Comparison of ENCODE assay signal across 27 mouse cellular contexts in genomic region chr11:106429689-106430088, GRCm38 (mm10). TPM values are rescaled to one million over a fixed set of nuclear protein-coding genes. Genes with fewer than 3 reads are reported as not detected.
A peak's percentile ranks its signal among the peaks of the same experiment; 100 is the strongest.
DNase-seq lines count a peak whose midpoint lies in the region; ATAC-seq and TF ChIP-seq lines count a peak whose summit lies in the region.
"Had no signal": no experiment of that assay in that cellular context is flagged by ENCODE, and none has a peak within 500 bp of the region (broad histone marks: within the 10 kb centered on the region; RNA-seq: fewer than 3 reads in every experiment).

No protein-coding gene starts in this region.

- H3K27ac ChIP-seq in liver, postnatal 0 days (ENCODE audit: low read depth): peak overlapping the region; percentile 56; the same call in 1 of the 2 replicates
- H3K27ac ChIP-seq: heart, embryonic 10.5 days; hindbrain, embryonic 12.5 days; hindbrain, postnatal 0 days; limb, embryonic 10.5 days; limb, embryonic 15.5 days; midbrain, embryonic 15.5 days; neural tube, embryonic 12.5 days had no signal

- no peak for TF ChIP-seq POLR2A in myocyte (IDR thresholded peaks at IDR 0.05; ENCODE audit: insufficient read length, low read depth)

- no peak overlapping the region for H3K4me3 ChIP-seq in liver, postnatal 0 days (ENCODE audit: low read depth, low read length)
- H3K4me3 ChIP-seq in myocyte: no peak overlapping the region
- H3K4me3 ChIP-seq: erythroblast, embryonic 14.5 days; heart, embryonic 10.5 days; hindbrain, embryonic 12.5 days; limb, embryonic 10.5 days; limb, embryonic 15.5 days; midbrain, embryonic 15.5 days; neural tube, embryonic 12.5 days had no signal

- TF ChIP-seq CTCF in liver, postnatal 0 days (IDR thresholded peaks at IDR 0.05; ENCODE audit: low read depth): no peak

- H3K9ac ChIP-seq in liver, postnatal 0 days (replicated peaks): no peak overlapping the region
- H3K9ac ChIP-seq: hindbrain, embryonic 12.5 days; limb, embryonic 15.5 days; midbrain, embryonic 15.5 days; neural tube, embryonic 12.5 days had no signal

- ATAC-seq in liver, postnatal 0 days: no peak
- ATAC-seq in granulocyte monocyte progenitor cell, adult 5-6 weeks (replicated peaks; ENCODE audit: poor library complexity, severe bottlenecking): peak; percentile 63
- ATAC-seq: forebrain, embryonic 16.5 days; hindbrain, postnatal 0 days; intestine, embryonic 16.5 days; midbrain, embryonic 15.5 days; Patski had no signal

- peaks cover 24% of the 10 kb centered on the region for H3K4me1 ChIP-seq in liver, postnatal 0 days (ENCODE audit: insufficient read depth)
- H3K4me1 ChIP-seq: hindbrain, embryonic 12.5 days; limb, embryonic 10.5 days; limb, embryonic 15.5 days; midbrain, embryonic 15.5 days; neural tube, embryonic 12.5 days had no signal

- peaks cover 24% of the 10 kb centered on the region for H3K36me3 ChIP-seq in liver, postnatal 0 days (replicated peaks; ENCODE audit: insufficient read depth, low read length)
- peaks cover 59% of the 10 kb centered on the region for H3K36me3 ChIP-seq in myocyte (ENCODE audit: control insufficient read depth, insufficient read depth)
- H3K36me3 ChIP-seq: hindbrain, embryonic 12.5 days; midbrain, embryonic 15.5 days had no signal

- no peaks in the 10 kb centered on the region for H3K27me3 ChIP-seq in liver, postnatal 0 days (ENCODE audit: insufficient read depth, low read length)
- H3K27me3 ChIP-seq in myocyte (ENCODE audit: control insufficient read depth, insufficient read depth, insufficient read length): no peaks in the 10 kb centered on the region
- H3K27me3 ChIP-seq: hindbrain, embryonic 12.5 days; limb, embryonic 15.5 days; midbrain, embryonic 15.5 days; neural tube, embryonic 12.5 days; Patski had no signal

- H3K9me3 ChIP-seq in liver, postnatal 0 days (ENCODE audit: low read length): no peaks in the 10 kb centered on the region
- H3K9me3 ChIP-seq: heart, embryonic 10.5 days; hindbrain, embryonic 12.5 days; limb, embryonic 10.5 days; limb, embryonic 15.5 days; midbrain, embryonic 15.5 days; neural tube, embryonic 12.5 days had no signal

- H3ac ChIP-seq in myocyte (ENCODE audit: control insufficient read depth, insufficient read length): no peak overlapping the region

- no peaks in the 10 kb centered on the region for H3K79me2 ChIP-seq in myocyte (ENCODE audit: control insufficient read depth, insufficient read depth)

- 48% methylated on average over 4 of the region's 4 CpGs for WGBS in liver, postnatal 0 days (ENCODE audit: insufficient replicate concordance)

- TF ChIP-seq EP300 in liver, postnatal 0 days (IDR thresholded peaks at IDR 0.05; ENCODE audit: low read depth): no peak

- no peak for DNase-seq in liver, postnatal 0 days
- no peak for DNase-seq in liver
- DNase-seq in adipocyte (ENCODE audit: low spot score): peak; percentile 62
- DNase-seq in cerebellum, adult 9-11 months: no peak
- no peak for DNase-seq in adrenal gland, postnatal 36 days
- DNase-seq: cerebellum, adult 9-10 months; gastrocnemius, postnatal 10 days; heart, postnatal 36 days; kidney, adult 9 months; kidney, postnatal 10 days; lung, adult 2 months; lung, postnatal 10 days; right cerebral cortex, adult 18-20 months; spleen, adult 18-20 months had no signal

- no peak overlapping the region for H3K4me2 ChIP-seq in liver, postnatal 0 days (ENCODE audit: low read depth, low read length)
- peak overlapping the region; percentile 25 for H3K4me2 ChIP-seq in myocyte (ENCODE audit: low read depth)
- H3K4me2 ChIP-seq: hindbrain, embryonic 12.5 days; limb, embryonic 15.5 days; midbrain, embryonic 15.5 days; neural tube, embryonic 12.5 days had no signal

TF ChIP-seq in myocyte, 11 proteins besides CTCF, POLR2A, EP300 and RAD21:
- TF ChIP-seq MAX (IDR thresholded peaks at IDR 0.05; ENCODE audit: low read depth) (no peak), CEBPB (IDR thresholded peaks at IDR 0.05; ENCODE audit: insufficient read depth, poor library complexity, severe bottlenecking) (peak; percentile 84)

RNA-seq across cellular contexts. Expression of gene Icam2, which starts 41.8 kb away (rescaled TPM):
- polyA plus RNA-seq in liver, postnatal 0 days (2015; fragmentation: Nextera tagmentation; extraction: Ambion mirVana): 11.4 and 12.6 TPM in 2 replicates
- 58.3 and 65.0 TPM in 2 replicates for total RNA-seq in granulocyte monocyte progenitor cell, adult 5-6 weeks (2014; fragmentation: Nextera tagmentation)
- 79.6 and 108 TPM in 2 replicates for total RNA-seq in granulocyte monocyte progenitor cell, adult 5-6 weeks (2017)
- not detected for polyA plus RNA-seq in myocyte (2012; fragmentation: generic; extraction: Trizol)
- total RNA-seq in adrenal gland, postnatal 36 days (2021): 10 to 100 TPM; 14.1 to 14.7 TPM
- polyA plus RNA-seq: Patski had no signal

RNA-seq across cellular contexts. Expression of gene Ern1, which starts 58.0 kb away (rescaled TPM):
- 1.9 and 2.9 TPM in 2 replicates for polyA plus RNA-seq in liver, postnatal 0 days (2015; fragmentation: Nextera tagmentation; extraction: Ambion mirVana)
- total RNA-seq in granulocyte monocyte progenitor cell, adult 5-6 weeks (2014; fragmentation: Nextera tagmentation): 81.3 and 84.3 TPM in 2 replicates
- total RNA-seq in granulocyte monocyte progenitor cell, adult 5-6 weeks (2017): 63.3 and 67.0 TPM in 2 replicates
- 20.4 TPM for polyA plus RNA-seq in myocyte (2012; fragmentation: generic; extraction: Trizol)
- total RNA-seq in adrenal gland, postnatal 36 days (2021): 100 to 1,000 TPM; 121 to 160 TPM
